ENCODE assay signal across 10 mouse cellular contexts in genomic region chr11:96073295-96073993, GRCm38 (mm10). TPM values are rescaled to one million over a fixed set of nuclear protein-coding genes. Genes with fewer than 3 reads are reported as not detected.
DNase-seq lines count a peak whose midpoint lies in the region; ATAC-seq and TF ChIP-seq lines count a peak whose summit lies in the region.
"Had no signal": no experiment of that assay in that cellular context is flagged by ENCODE, and none has a peak within 500 bp of the region (broad histone marks: within the 10 kb centered on the region; RNA-seq: fewer than 3 reads in every experiment).

No protein-coding gene starts in this region.

- no peaks in the 10 kb centered on the region for H3K27me3 ChIP-seq in neural tube, embryonic 12.5 days (replicated peaks)
- no peaks in the 10 kb centered on the region for H3K27me3 ChIP-seq in liver, embryonic 14.5 days (ENCODE audit: control insufficient read depth, insufficient read depth, low read length)

- H3K9me3 ChIP-seq in neural tube, embryonic 12.5 days = no peaks in the 10 kb centered on the region
- no peaks in the 10 kb centered on the region for H3K9me3 ChIP-seq in liver, embryonic 14.5 days (ENCODE audit: control insufficient read depth, low read length)

- H3K9ac ChIP-seq in neural tube, embryonic 12.5 days = peak overlapping the region; percentile 73; the same call in 1 of the 2 replicates
- H3K9ac ChIP-seq in liver, embryonic 14.5 days (replicated peaks) = peak overlapping the region; percentile 9; the same call in 1 of the 2 replicates

- DNase-seq in cerebellum, adult 9-11 months = peak; percentile 54
- DNase-seq in cerebellum, postnatal 4 days (ENCODE audit: low spot score in 2 of 2) = no peak
- no peak for DNase-seq in neural tube, embryonic 10.5 days (ENCODE audit: extremely low spot score, low spot score)
- no peak for DNase-seq in liver, embryonic 14.5 days (ENCODE audit: low read depth in 3 of 3, low spot score in 3 of 3)
- DNase-seq in adrenal gland, postnatal 36 days = no peak
- no peak for DNase-seq in Muller cell, postnatal 12 days (ENCODE audit: inconsistent ontology term)
- no peak for DNase-seq in right cerebral cortex, adult 18-20 months
- DNase-seq: lung, postnatal 14 days had no signal

- no peak for ATAC-seq in neural tube, embryonic 12.5 days (ENCODE audit: low FRiP score, low read depth)
- ATAC-seq in liver, embryonic 14.5 days (ENCODE audit: insufficient read depth) = no peak

- TF ChIP-seq EP300 in liver, embryonic 14.5 days (IDR thresholded peaks at IDR 0.05; ENCODE audit: low read depth) = no peak

- H3K27ac ChIP-seq in neural tube, embryonic 12.5 days = no peak overlapping the region
- no peak overlapping the region for H3K27ac ChIP-seq in liver, embryonic 14.5 days

- H3K4me2 ChIP-seq in neural tube, embryonic 12.5 days (replicated peaks) = peak overlapping the region; percentile 76
- peak overlapping the region; percentile 95 for H3K4me2 ChIP-seq in liver, embryonic 14.5 days (ENCODE audit: low read depth)

- no peak overlapping the region for H3K4me3 ChIP-seq in neural tube, embryonic 12.5 days
- peak overlapping the region in 1 of 2 experiments; percentile 82; a peak in 2 of 4 replicates for H3K4me3 ChIP-seq in liver, embryonic 14.5 days (ENCODE audit: insufficient read depth in 1 of 2, low read depth in 2 of 2, low read length in 2 of 2)

- no peak for TF ChIP-seq CTCF in liver, embryonic 14.5 days (IDR thresholded peaks at IDR 0.05; ENCODE audit: low read depth)

- 91% methylated on average over 9 of the region's 9 CpGs for WGBS in neural tube, embryonic 12.5 days
- WGBS in liver, embryonic 14.5 days (ENCODE audit: insufficient replicate concordance) = 73% methylated on average over 6 of the region's 9 CpGs

- peaks cover 13% of the 10 kb centered on the region for H3K4me1 ChIP-seq in neural tube, embryonic 12.5 days
- H3K4me1 ChIP-seq in liver, embryonic 14.5 days (replicated peaks; ENCODE audit: control insufficient read depth in 2 of 2, insufficient read depth in 2 of 2, low read length in 1 of 2) = peaks cover 8 to 16% of the 10 kb centered on the region in 2 experiments

- peaks cover 17% of the 10 kb centered on the region for H3K36me3 ChIP-seq in neural tube, embryonic 12.5 days
- H3K36me3 ChIP-seq in liver, embryonic 14.5 days (replicated peaks; ENCODE audit: control insufficient read depth, insufficient read depth, low read depth) = peaks cover 8% of the 10 kb centered on the region

RNA-seq across cellular contexts. Expression of gene Atp5g1, which starts 2.0 kb away (rescaled TPM):
- 483 and 502 TPM in 2 replicates for polyA plus RNA-seq in neural tube, embryonic 12.5 days (2016; fragmentation: Nextera tagmentation; extraction: Ambion mirVana)
- polyA plus RNA-seq in liver, embryonic 14.5 days (2012; rRNA removed) = 213 and 233 TPM in 2 replicates
- 650 and 693 TPM in 2 replicates for polyA plus RNA-seq in liver, embryonic 14.5 days (2014; fragmentation: Nextera tagmentation; extraction: Ambion mirVana)
- 100 to 1,000 TPM; 268 to 316 TPM for total RNA-seq in adrenal gland, postnatal 36 days (2021)

RNA-seq across cellular contexts. Expression of gene Ube2z, which starts 8.3 kb away (rescaled TPM):
- 35.1 and 42.2 TPM in 2 replicates for polyA plus RNA-seq in neural tube, embryonic 12.5 days (2016; fragmentation: Nextera tagmentation; extraction: Ambion mirVana)
- 11.8 and 15.7 TPM in 2 replicates for polyA plus RNA-seq in liver, embryonic 14.5 days (2012; rRNA removed)
- 10.7 and 11.5 TPM in 2 replicates for polyA plus RNA-seq in liver, embryonic 14.5 days (2014; fragmentation: Nextera tagmentation; extraction: Ambion mirVana)
- total RNA-seq in adrenal gland, postnatal 36 days (2021) = 10 to 100 TPM; 53.4 to 56.4 TPM

RNA-seq across cellular contexts. Expression of gene Calcoco2, which starts 38.3 kb away (rescaled TPM):
- not detected in 2 replicates for polyA plus RNA-seq in neural tube, embryonic 12.5 days (2016; fragmentation: Nextera tagmentation; extraction: Ambion mirVana)
- polyA plus RNA-seq in liver, embryonic 14.5 days (2012; rRNA removed) = not detected in 2 replicates
- polyA plus RNA-seq in liver, embryonic 14.5 days (2014; fragmentation: Nextera tagmentation; extraction: Ambion mirVana) = not detected in 2 replicates
- total RNA-seq in adrenal gland, postnatal 36 days (2021) = not detected
- polyA plus RNA-seq: gonadal fat pad, adult 2 months had no signal

RNA-seq across cellular contexts. Expression of gene Snf8, which starts 38.8 kb away (rescaled TPM):
- polyA plus RNA-seq in neural tube, embryonic 12.5 days (2016; fragmentation: Nextera tagmentation; extraction: Ambion mirVana) = 130 and 134 TPM in 2 replicates
- 18.5 and 28.2 TPM in 2 replicates for polyA plus RNA-seq in liver, embryonic 14.5 days (2012; rRNA removed)
- polyA plus RNA-seq in liver, embryonic 14.5 days (2014; fragmentation: Nextera tagmentation; extraction: Ambion mirVana) = 28.9 and 30.0 TPM in 2 replicates
- total RNA-seq in adrenal gland, postnatal 36 days (2021) = 10 to 100 TPM; 85.8 to 89.6 TPM

RNA-seq across cellular contexts. Expression of gene Gip, which starts 49.1 kb away (rescaled TPM):
- polyA plus RNA-seq in neural tube, embryonic 12.5 days (2016; fragmentation: Nextera tagmentation; extraction: Ambion mirVana) = not detected in 2 replicates
- polyA plus RNA-seq in liver, embryonic 14.5 days (2012; rRNA removed) = 0.09 TPM in 1 of 2 replicates, not detected in the other
- polyA plus RNA-seq in liver, embryonic 14.5 days (2014; fragmentation: Nextera tagmentation; extraction: Ambion mirVana) = not detected in 2 replicates
- not detected for total RNA-seq in adrenal gland, postnatal 36 days (2021)
- polyA plus RNA-seq: gonadal fat pad, adult 2 months had no signal
